Mouse (Mus musculus): ENCODE measurements around the gene Chd8.

- no peak for TF ChIP-seq CTCF (IDR thresholded peaks at IDR 0.05; ENCODE audit: extremely low read depth, insufficient read depth, low read length)
- TF ChIP-seq POLR2A (IDR thresholded peaks at IDR 0.05; ENCODE audit: extremely low read depth, insufficient read depth, low read length): no peak
Measured at GRCm38 (mm10) chr14:52236216-52236615, 21.4 kb downstream of the Chd8 start.

All from cortical plate, adult 2 months (tissue).